Mouse (Mus musculus) hindbrain, embryonic 10.5 days (tissue): ENCODE results near the gene Rab26. TPM values are rescaled to one million over a fixed set of nuclear protein-coding genes. Genes with fewer than 3 reads are reported as not detected.

Source experiments
- DNase-seq: peaks from one replicate; pipeline ENCODE4 v3.0.0-alpha.2; 2017; ENCODE audit warnings: low spot score
- H3K27ac ChIP-seq: fragments of 300-500 bp; sonication (generic); 2 replicates; pipeline ENCODE4 v1.5.1; 2016; ENCODE audit warnings: mild to moderate bottlenecking, moderate library complexity
- H3K27me3 ChIP-seq: fragments of 300-500 bp; sonication (generic); 2 replicates; pipeline ENCODE4 v1.6.1; 2016; ENCODE audit warnings: mild to moderate bottlenecking; ENCODE audit not compliant: poor library complexity, insufficient read depth, severe bottlenecking
- H3K36me3 ChIP-seq: fragments of 300-500 bp; sonication (generic); 2 replicates; pipeline ENCODE4 v1.6.1; 2016; ENCODE audit warnings: mild to moderate bottlenecking, moderate library complexity
- H3K4me1 ChIP-seq: fragments of 300-500 bp; sonication (generic); replicated peaks from 2 replicates; pipeline ENCODE4 v1.6.1; 2016; ENCODE audit warnings: mild to moderate bottlenecking
- H3K4me3 ChIP-seq: fragments of 300-500 bp; sonication (generic); 2 replicates; pipeline ENCODE4 v1.5.1; 2016; ENCODE audit warnings: mild to moderate bottlenecking, moderate library complexity
- H3K9me3 ChIP-seq: fragments of 300-500 bp; sonication (generic); 2 replicates; pipeline ENCODE4 v1.6.1; 2016; ENCODE audit warnings: mild to moderate bottlenecking, moderate library complexity
- WGBS: fragments of 180-500 bp; shearing (Covaris S2); methylation state at CpG from one replicate; pipeline ENCODE4 v1.1.7; 2016; 5-methylcytosine and 5-hydroxymethylcytosine counted together
- polyA plus RNA-seq: library from polyadenylated mRNA; unstranded; fragments of >200 nt; fragmentation: Nextera tagmentation; extraction: Ambion mirVana; gene quantifications from 2 replicates; pipeline ENCODE4 v1.2.1, GENCODE M21; 2016

The Rab26 gene
- polyA plus RNA-seq, 1 experiment from 2014 or later: 1.8 TPM

- peak overlapping the region; percentile 93 for H3K27ac ChIP-seq
- H3K4me1 ChIP-seq: peaks cover 52% of the 10 kb centered on the region
- no peaks in the 10 kb centered on the region for H3K27me3 ChIP-seq
- peaks cover 55% of the 10 kb centered on the region for H3K36me3 ChIP-seq
- peak overlapping the region; percentile 84 for H3K4me3 ChIP-seq
- no peaks in the 10 kb centered on the region for H3K9me3 ChIP-seq
- no peak for DNase-seq
- under 1% methylated on average over 19 of the region's 19 CpGs for WGBS
These were observed 6.7 kb downstream of the Rab26 start for GRCm38 (mm10) chr17:24527315-24527714.

- no peak for DNase-seq
- Histone ChIP-seq H3K4me3 (no peak overlapping the region), H3K36me3 (peaks cover 56% of the 10 kb centered on the region), H3K27ac (no peak overlapping the region), H3K27me3 (no peaks in the 10 kb centered on the region), H3K9me3 (no peaks in the 10 kb centered on the region), H3K4me1 (peaks cover 26% of the 10 kb centered on the region)
- WGBS: 91% methylated on average over 2 of the region's 2 CpGs
These were observed 9.3 kb downstream of the Rab26 start for GRCm38 (mm10) chr17:24524734-24525133.

GRCm38 (mm10) chr17:24520450-24520849 lies 13.6 kb downstream of the Rab26 start:
- H3K27me3 ChIP-seq: no peaks in the 10 kb centered on the region
- 89% methylated on average over 4 of the region's 4 CpGs for WGBS
- no peaks in the 10 kb centered on the region for H3K4me1 ChIP-seq
- H3K9me3 ChIP-seq: no peaks in the 10 kb centered on the region
- DNase-seq: no peak
- peaks cover 87% of the 10 kb centered on the region for H3K36me3 ChIP-seq
- H3K4me3 ChIP-seq: no peak overlapping the region
- H3K27ac ChIP-seq: no peak overlapping the region

GRCm38 (mm10) chr17:24514270-24515257 lies 19.4 kb downstream of the Rab26 start:
- no peak for DNase-seq
- Histone ChIP-seq H3K27ac (no peak overlapping the region), H3K9me3 (no peaks in the 10 kb centered on the region), H3K4me3 (no peak overlapping the region), H3K27me3 (no peaks in the 10 kb centered on the region), H3K36me3 (peaks cover 100% of the 10 kb centered on the region), H3K4me1 (no peaks in the 10 kb centered on the region)
- 91% methylated on average over 24 of the region's 24 CpGs for WGBS

GRCm38 (mm10) chr17:24513609-24514008 lies 20.4 kb downstream of the Rab26 start:
- DNase-seq: peak; percentile 57

GRCm38 (mm10) chr17:24507806-24508460 lies 26.1 kb downstream of the Rab26 start:
- Histone ChIP-seq H3K9me3 (no peaks in the 10 kb centered on the region), H3K27ac (no peak overlapping the region), H3K27me3 (peaks cover 12% of the 10 kb centered on the region), H3K4me3 (no peak overlapping the region), H3K4me1 (peaks cover 14% of the 10 kb centered on the region), H3K36me3 (peaks cover 99% of the 10 kb centered on the region)
- DNase-seq: no peak
- 82% methylated on average over 12 of the region's 12 CpGs for WGBS

More at GRCm38 (mm10) chr17:24513609-24514008, 20.4 kb downstream of the Rab26 start:
- 63% methylated on average over 5 of the region's 5 CpGs for WGBS
- no peaks in the 10 kb centered on the region for H3K4me1 ChIP-seq
- H3K4me3 ChIP-seq: no peak overlapping the region
- H3K9me3 ChIP-seq: no peaks in the 10 kb centered on the region
- H3K27me3 ChIP-seq: no peaks in the 10 kb centered on the region
- H3K27ac ChIP-seq: peak overlapping the region; percentile 16; the same call in 1 of the 2 replicates
- peaks cover 100% of the 10 kb centered on the region for H3K36me3 ChIP-seq

GRCm38 (mm10) chr17:24507129-24507664 lies 26.8 kb downstream of the Rab26 start:
- H3K9me3 ChIP-seq: no peaks in the 10 kb centered on the region
- H3K27ac ChIP-seq: no peak overlapping the region; the same call in 1 of the 2 replicates
- DNase-seq: no peak
- peaks cover 14% of the 10 kb centered on the region for H3K4me1 ChIP-seq
- H3K4me3 ChIP-seq: peak overlapping the region; percentile 27; the same call in 1 of the 2 replicates
- peaks cover 12% of the 10 kb centered on the region for H3K27me3 ChIP-seq
- peaks cover 99% of the 10 kb centered on the region for H3K36me3 ChIP-seq
- WGBS: 52% methylated on average over 19 of the region's 19 CpGs

- Histone ChIP-seq H3K4me3 (peak overlapping the region; percentile 27; the same call in 1 of the 2 replicates), H3K4me1 (peaks cover 14% of the 10 kb centered on the region), H3K36me3 (peaks cover 99% of the 10 kb centered on the region), H3K27me3 (peaks cover 12% of the 10 kb centered on the region), H3K9me3 (no peaks in the 10 kb centered on the region), H3K27ac (peak overlapping the region; percentile 50)
- no peak for DNase-seq
- WGBS: 27% methylated on average over 36 of the region's 36 CpGs
These were observed 27.5 kb downstream of the Rab26 start for GRCm38 (mm10) chr17:24506332-24507070.

GRCm38 (mm10) chr17:24505286-24505955 lies 28.6 kb downstream of the Rab26 start:
- 88% methylated on average over 30 of the region's 30 CpGs for WGBS
- Histone ChIP-seq H3K4me3 (no peak overlapping the region), H3K9me3 (no peaks in the 10 kb centered on the region), H3K4me1 (peaks cover 14% of the 10 kb centered on the region), H3K36me3 (peaks cover 99% of the 10 kb centered on the region), H3K27ac (no peak overlapping the region), H3K27me3 (peaks cover 12% of the 10 kb centered on the region)
- DNase-seq: no peak

- H3K4me3 ChIP-seq: no peak overlapping the region
- peaks cover 12% of the 10 kb centered on the region for H3K27me3 ChIP-seq
- no peak for DNase-seq
- H3K4me1 ChIP-seq: peaks cover 14% of the 10 kb centered on the region
- no peak overlapping the region for H3K27ac ChIP-seq
- WGBS: 93% methylated on average over 10 of the region's 10 CpGs
- H3K36me3 ChIP-seq: peaks cover 98% of the 10 kb centered on the region
- H3K9me3 ChIP-seq: no peaks in the 10 kb centered on the region
These were observed 29.9 kb downstream of the Rab26 start for GRCm38 (mm10) chr17:24504085-24504484.

GRCm38 (mm10) chr17:24502208-24502607 lies 31.8 kb downstream of the Rab26 start:
- DNase-seq: peak; percentile 27
- peaks cover 98% of the 10 kb centered on the region for H3K36me3 ChIP-seq

GRCm38 (mm10) chr17:24496026-24496425 lies 38.0 kb downstream of the Rab26 start:
- Histone ChIP-seq H3K9me3 (no peaks in the 10 kb centered on the region), H3K4me1 (peaks cover 7% of the 10 kb centered on the region), H3K4me3 (no peak overlapping the region), H3K27ac (no peak overlapping the region), H3K27me3 (no peaks in the 10 kb centered on the region), H3K36me3 (peaks cover 52% of the 10 kb centered on the region)
- 97% methylated on average over 1 of the region's 1 CpGs for WGBS
- no peak for DNase-seq

More at GRCm38 (mm10) chr17:24502208-24502607, 31.8 kb downstream of the Rab26 start:
- peaks cover 12% of the 10 kb centered on the region for H3K4me1 ChIP-seq
- peaks cover 9% of the 10 kb centered on the region for H3K27me3 ChIP-seq
- H3K4me3 ChIP-seq: 0 out of 2 replicates have a peak overlapping the region, but pooled peaks have one; percentile 2
- WGBS: 49% methylated on average over 11 of the region's 11 CpGs
- H3K9me3 ChIP-seq: no peaks in the 10 kb centered on the region
- no peak overlapping the region; the same call in 1 of the 2 replicates for H3K27ac ChIP-seq
